Mouse (Mus musculus) testis, postnatal 10 days (tissue): ENCODE data around the gene Rbm46.

ENCODE experiments used
- DNase-seq: peaks from one replicate; pipeline ENCODE4 v3.0.0; 2021; ENCODE audit warnings: low spot score

Rbm46 gene

GRCm38 (mm10) chr3:82876372-82876739 lies at the start of gene Rbm46:
Rbm46 (minus strand) TSS chr3:82876483.
- DNase-seq: peak; percentile 97

- DNase-seq: no peak
These were observed 39.3 kb upstream of the Rbm46 start for GRCm38 (mm10) chr3:82915632-82916031.

GRCm38 (mm10) chr3:82908671-82909070 lies 32.4 kb upstream of the Rbm46 start:
- DNase-seq: no peak

GRCm38 (mm10) chr3:82904211-82904908 lies 28.1 kb upstream of the Rbm46 start:
- peak; percentile 41 for DNase-seq

GRCm38 (mm10) chr3:82903613-82904205 lies 27.4 kb upstream of the Rbm46 start, which contains the start of gene Lrat:
Lrat (minus strand) TSS chr3:82903973.
- peak; percentile 43 for DNase-seq

- DNase-seq: no peak
These were observed 26.7 kb upstream of the Rbm46 start for GRCm38 (mm10) chr3:82902757-82903612.

- DNase-seq: no peak
These were observed 12.6 kb upstream of the Rbm46 start for GRCm38 (mm10) chr3:82888842-82889241.

- DNase-seq: peak; percentile 47
These were observed 975 bp upstream of the Rbm46 start for GRCm38 (mm10) chr3:82877258-82877657.

- DNase-seq: peak; percentile 53
These were observed 462 bp downstream of the Rbm46 start for GRCm38 (mm10) chr3:82875671-82876371.

GRCm38 (mm10) chr3:82857414-82858077 lies 18.7 kb downstream of the Rbm46 start:
- DNase-seq: peak; percentile 56

- DNase-seq: no peak
These were observed 51.1 kb downstream of the Rbm46 start for GRCm38 (mm10) chr3:82825165-82825564.

GRCm38 (mm10) chr3:82811851-82812250 lies 64.4 kb downstream of the Rbm46 start:
- DNase-seq: no peak

GRCm38 (mm10) chr3:82810334-82811120 lies 65.8 kb downstream of the Rbm46 start:
- DNase-seq: no peak

- DNase-seq: no peak
These were observed 66.5 kb downstream of the Rbm46 start for GRCm38 (mm10) chr3:82809769-82810168.

GRCm38 (mm10) chr3:82808323-82808911 lies 67.9 kb downstream of the Rbm46 start:
- no peak for DNase-seq

- DNase-seq: no peak
These were observed 71.0 kb downstream of the Rbm46 start for GRCm38 (mm10) chr3:82805291-82805690.

- no peak for DNase-seq
These were observed 75.8 kb downstream of the Rbm46 start for GRCm38 (mm10) chr3:82800470-82800843.

GRCm38 (mm10) chr3:82799735-82800469 lies 76.4 kb downstream of the Rbm46 start:
- DNase-seq: no peak

- DNase-seq: no peak
These were observed 82.6 kb downstream of the Rbm46 start for GRCm38 (mm10) chr3:82793656-82794055.

- no peak for DNase-seq
These were observed 84.6 kb downstream of the Rbm46 start for GRCm38 (mm10) chr3:82791663-82792062.
